Mouse (Mus musculus): ENCODE results near the gene Ndufaf1. TPM values are rescaled to one million over a fixed set of nuclear protein-coding genes. Genes with fewer than 3 reads are reported as not detected.
A peak's percentile ranks its signal among the peaks of the same experiment; 100 is the strongest.
"Not testable (repeated sequence)": the region's sequence is repeated elsewhere in the genome, so short reads cannot be mapped to it uniquely, and the experiment has no call there.

Ndufaf1 gene
- polyA plus RNA-seq, 1 experiment, result 13.1 TPM

- H3K27me3 ChIP-seq (replicated peaks; ENCODE audit: control insufficient read depth, insufficient read depth, low read length), result no peaks in the 10 kb centered on the region
- 86% methylated on average over 2 of the region's 2 CpGs for WGBS
- TF ChIP-seq POLR2A (IDR thresholded peaks at IDR 0.05; ENCODE audit: low read depth, low read length) (no peak), CTCF (conservative IDR thresholded peaks at IDR 0.05; ENCODE audit: insufficient read depth, insufficient read length, low read depth, low read length) (no peak)
- no peak overlapping the region for H3K27ac ChIP-seq (ENCODE audit: insufficient read depth, low read depth, low read length)
- H3K4me3 ChIP-seq (ENCODE audit: insufficient read depth, low read depth, low read length), result no peak overlapping the region
- DNase-seq, result no peak
- H3K36me3 ChIP-seq (ENCODE audit: control insufficient read depth, insufficient read depth, low read length), result 0 out of 2 replicates have a peak, but pooled peaks cover 1% of the 10 kb centered on the region
- H3K4me1 ChIP-seq (ENCODE audit: control insufficient read depth, insufficient read depth, low read length), result no peaks in the 10 kb centered on the region
Observed at GRCm38 (mm10) chr2:119694826-119695225, 32.2 kb upstream of the Ndufaf1 start.

GRCm38 (mm10) chr2:119692003-119692701 lies 29.5 kb upstream of the Ndufaf1 start:
- Histone ChIP-seq H3K36me3 (ENCODE audit: control insufficient read depth, insufficient read depth, low read length) (peaks cover 1% of the 10 kb centered on the region; the same call in 1 of the 2 replicates), H3K4me3 (ENCODE audit: insufficient read depth, low read depth, low read length) (no peak overlapping the region), H3K27ac (ENCODE audit: insufficient read depth, low read depth, low read length) (no peak overlapping the region), H3K4me1 (ENCODE audit: control insufficient read depth, insufficient read depth, low read length) (no peaks in the 10 kb centered on the region), H3K27me3 (replicated peaks; ENCODE audit: control insufficient read depth, insufficient read depth, low read length) (no peaks in the 10 kb centered on the region)
- TF ChIP-seq CTCF (conservative IDR thresholded peaks at IDR 0.05; ENCODE audit: insufficient read depth, insufficient read length, low read depth, low read length), result no peak
- DNase-seq, result peak; percentile 8
- 79% methylated on average over 9 of the region's 9 CpGs for WGBS

GRCm38 (mm10) chr2:119683706-119684105 lies 21.1 kb upstream of the Ndufaf1 start:
- H3K4me3 ChIP-seq (ENCODE audit: insufficient read depth, low read depth, low read length), result no peak overlapping the region
- TF ChIP-seq CTCF (conservative IDR thresholded peaks at IDR 0.05; ENCODE audit: insufficient read depth, insufficient read length, low read depth, low read length) (no peak), POLR2A (IDR thresholded peaks at IDR 0.05; ENCODE audit: low read depth, low read length) (no peak)
- peaks cover 4% of the 10 kb centered on the region; the same call in 1 of the 2 replicates for H3K4me1 ChIP-seq (ENCODE audit: control insufficient read depth, insufficient read depth, low read length)
- peak; percentile 75 for DNase-seq
- no peaks in the 10 kb centered on the region for H3K27me3 ChIP-seq (replicated peaks; ENCODE audit: control insufficient read depth, insufficient read depth, low read length)
- H3K27ac ChIP-seq (ENCODE audit: insufficient read depth, low read depth, low read length), result no peak overlapping the region
- no peaks in the 10 kb centered on the region for H3K36me3 ChIP-seq (ENCODE audit: control insufficient read depth, insufficient read depth, low read length)
- WGBS, result 56% methylated on average over 2 of the region's 2 CpGs

GRCm38 (mm10) chr2:119675831-119676230 lies 13.2 kb upstream of the Ndufaf1 start:
- no peak overlapping the region for H3K27ac ChIP-seq (ENCODE audit: insufficient read depth, low read depth, low read length)
- DNase-seq, result no peak
- no peaks in the 10 kb centered on the region for H3K36me3 ChIP-seq (ENCODE audit: control insufficient read depth, insufficient read depth, low read length)
- no peaks in the 10 kb centered on the region for H3K4me1 ChIP-seq (ENCODE audit: control insufficient read depth, insufficient read depth, low read length)
- TF ChIP-seq CTCF (conservative IDR thresholded peaks at IDR 0.05; ENCODE audit: insufficient read depth, insufficient read length, low read depth, low read length) (no peak), POLR2A (IDR thresholded peaks at IDR 0.05; ENCODE audit: low read depth, low read length) (no peak)
- peak overlapping the region; percentile 80 for H3K4me3 ChIP-seq (ENCODE audit: insufficient read depth, low read depth, low read length)
- 0% methylated on average over 5 of the region's 5 CpGs for WGBS
- H3K27me3 ChIP-seq (replicated peaks; ENCODE audit: control insufficient read depth, insufficient read depth, low read length), result no peaks in the 10 kb centered on the region

GRCm38 (mm10) chr2:119675215-119675784 lies 12.7 kb upstream of the Ndufaf1 start:
- no peak for TF ChIP-seq CTCF (conservative IDR thresholded peaks at IDR 0.05; ENCODE audit: insufficient read depth, insufficient read length, low read depth, low read length)
- no peak for TF ChIP-seq POLR2A (IDR thresholded peaks at IDR 0.05; ENCODE audit: low read depth, low read length)
- WGBS, result 0% methylated on average over 39 of the region's 39 CpGs
- Histone ChIP-seq H3K36me3 (ENCODE audit: control insufficient read depth, insufficient read depth, low read length) (no peaks in the 10 kb centered on the region), H3K27ac (ENCODE audit: insufficient read depth, low read depth, low read length) (peak overlapping the region; percentile 2; the same call in 1 of the 2 replicates), H3K4me3 (ENCODE audit: insufficient read depth, low read depth, low read length) (peak overlapping the region; percentile 80), H3K27me3 (replicated peaks; ENCODE audit: control insufficient read depth, insufficient read depth, low read length) (no peaks in the 10 kb centered on the region), H3K4me1 (ENCODE audit: control insufficient read depth, insufficient read depth, low read length) (no peaks in the 10 kb centered on the region)
- DNase-seq, result no peak

- H3K4me1 ChIP-seq (ENCODE audit: control insufficient read depth, insufficient read depth, low read length), result no peaks in the 10 kb centered on the region
- DNase-seq, result peak; percentile 96
Observed at GRCm38 (mm10) chr2:119674525-119675214, 12.0 kb upstream of the Ndufaf1 start, which contains the start of gene Rtf1. TSS of gene Rtf1 (plus strand) at chr2:119675068.

GRCm38 (mm10) chr2:119669010-119669409 lies 6.4 kb upstream of the Ndufaf1 start:
- no peaks in the 10 kb centered on the region for H3K27me3 ChIP-seq (replicated peaks; ENCODE audit: control insufficient read depth, insufficient read depth, low read length)
- H3K27ac ChIP-seq (ENCODE audit: insufficient read depth, low read depth, low read length), result no peak overlapping the region
- 16% methylated on average over 7 of the region's 7 CpGs for WGBS
- no peak for TF ChIP-seq POLR2A (IDR thresholded peaks at IDR 0.05; ENCODE audit: low read depth, low read length)
- peak; percentile 66 for TF ChIP-seq CTCF (conservative IDR thresholded peaks at IDR 0.05; ENCODE audit: insufficient read depth, insufficient read length, low read depth, low read length)
- DNase-seq, result peak; percentile 65
- H3K4me3 ChIP-seq (ENCODE audit: insufficient read depth, low read depth, low read length), result no peak overlapping the region
- no peaks in the 10 kb centered on the region for H3K36me3 ChIP-seq (ENCODE audit: control insufficient read depth, insufficient read depth, low read length)
- H3K4me1 ChIP-seq (ENCODE audit: control insufficient read depth, insufficient read depth, low read length), result no peaks in the 10 kb centered on the region; the same call in 1 of the 2 replicates

More at GRCm38 (mm10) chr2:119674525-119675214, 12.0 kb upstream of the Ndufaf1 start, which contains the start of gene Rtf1:
- 5% methylated on average over 54 of the region's 58 CpGs for WGBS
- Histone ChIP-seq H3K27me3 (replicated peaks; ENCODE audit: control insufficient read depth, insufficient read depth, low read length) (no peaks in the 10 kb centered on the region), H3K36me3 (ENCODE audit: control insufficient read depth, insufficient read depth, low read length) (no peaks in the 10 kb centered on the region), H3K4me3 (ENCODE audit: insufficient read depth, low read depth, low read length) (peak within 1 kb of the TSS; percentile 80), H3K27ac (ENCODE audit: insufficient read depth, low read depth, low read length) (peak within 1 kb of the TSS; percentile 84)
- TF ChIP-seq POLR2A (IDR thresholded peaks at IDR 0.05; ENCODE audit: low read depth, low read length), result peak; percentile 56
- no peak for TF ChIP-seq CTCF (conservative IDR thresholded peaks at IDR 0.05; ENCODE audit: insufficient read depth, insufficient read length, low read depth, low read length)

GRCm38 (mm10) chr2:119665744-119666143 lies 3.1 kb upstream of the Ndufaf1 start:
- DNase-seq; H3K36me3 ChIP-seq (ENCODE audit: control insufficient read depth, insufficient read depth, low read length); H3K27ac ChIP-seq (ENCODE audit: insufficient read depth, low read depth, low read length); H3K27me3 ChIP-seq (replicated peaks; ENCODE audit: control insufficient read depth, insufficient read depth, low read length); H3K4me1 ChIP-seq (ENCODE audit: control insufficient read depth, insufficient read depth, low read length); H3K4me3 ChIP-seq (ENCODE audit: insufficient read depth, low read depth, low read length): not testable (repeated sequence)
- 65% methylated on average over 21 of the region's 23 CpGs for WGBS

Data from kidney, adult 2 months (tissue).